Mouse (Mus musculus) liver, embryonic 11.5 days (tissue): ENCODE results near the gene Man2a1. TPM values are rescaled to one million over a fixed set of nuclear protein-coding genes. Genes with fewer than 3 reads are reported as not detected.

Experiments used
- ATAC-seq: fragments of 200-750 bp; cut with Nextera tagmentation; replicated peaks from 2 replicates; pipeline ENCODE4 v1.8.0; 2017; ENCODE audit warnings: moderate number of reproducible peaks, mild to moderate bottlenecking, moderate TSS enrichment, moderate library complexity; ENCODE audit not compliant: low FRiP score
- DNase-seq: peaks from one replicate; pipeline ENCODE4 v3.0.0-alpha.2; 2017; ENCODE audit warnings: low spot score
- H3K27ac ChIP-seq: fragments of 300-500 bp; sonication (generic); 2 replicates; pipeline ENCODE4 v1.5.1; 2014; ENCODE audit warnings: mild to moderate bottlenecking, low read depth, low read length, control low read depth
- H3K27me3 ChIP-seq: fragments of 300-500 bp; sonication (generic); replicated peaks from 2 replicates; pipeline ENCODE4 v1.6.1; 2014; ENCODE audit warnings: low read length, mixed read lengths; ENCODE audit not compliant: control insufficient read depth, insufficient read depth
- H3K36me3 ChIP-seq: fragments of 300-500 bp; sonication (generic); 2 replicates; pipeline ENCODE4 v1.6.1; 2014; ENCODE audit warnings: mild to moderate bottlenecking, low read length, moderate library complexity, mixed read lengths; ENCODE audit not compliant: control insufficient read depth, insufficient read depth
- H3K4me1 ChIP-seq: fragments of 300-500 bp; sonication (generic); replicated peaks from 2 replicates; pipeline ENCODE4 v1.6.1; 2014; ENCODE audit warnings: low read length, mixed read lengths; ENCODE audit not compliant: control insufficient read depth, insufficient read depth
- H3K4me2 ChIP-seq: fragments of 300-500 bp; sonication (generic); 2 replicates; pipeline ENCODE4 v1.6.1; 2014; ENCODE audit warnings: mild to moderate bottlenecking, control low read depth, moderate library complexity
- H3K4me3 ChIP-seq: fragments of 300-500 bp; sonication (generic); 2 replicates; pipeline ENCODE4 v1.5.1; 2014; ENCODE audit warnings: low read depth, low read length, control low read depth
- H3K9ac ChIP-seq: fragments of 300-500 bp; sonication (generic); 2 replicates; pipeline ENCODE4 v1.6.1; 2014; ENCODE audit warnings: low read depth, low read length, control low read depth
- H3K9me3 ChIP-seq: fragments of 300-500 bp; sonication (generic); 2 replicates; pipeline ENCODE4 v1.6.1; 2016; ENCODE audit warnings: low read length, inconsistent platforms, mixed read lengths; ENCODE audit not compliant: control insufficient read depth
- WGBS: fragments of 180-500 bp; shearing (Covaris S2); extraction: QIAGEN DNeasy Blood & Tissue Kit; methylation state at CpG from one replicate; pipeline ENCODE4 v1.1.7; 2014; 5-methylcytosine and 5-hydroxymethylcytosine counted together
- polyA plus RNA-seq: library from polyadenylated mRNA; unstranded; fragments of >200 nt; fragmentation: Nextera tagmentation; extraction: Ambion mirVana; gene quantifications from 2 replicates; pipeline ENCODE4 v1.2.1, GENCODE M21; 2014

The Man2a1 gene
- polyA plus RNA-seq = 5.7 and 6.8 TPM in 2 replicates

- DNase-seq = peak; percentile 85
Observed at GRCm38 (mm10) chr17:64600372-64601090, at the start of gene Man2a1. Gene Man2a1 (plus strand): TSS chr17:64600736.

GRCm38 (mm10) chr17:64553358-64553757, 47.2 kb upstream of the Man2a1 start:
- no peak overlapping the region for H3K4me3 ChIP-seq
- no peaks in the 10 kb centered on the region for H3K4me1 ChIP-seq
- 86% methylated on average over 10 of the region's 10 CpGs for WGBS
- H3K9ac ChIP-seq = no peak overlapping the region
- no peaks in the 10 kb centered on the region for H3K9me3 ChIP-seq
- DNase-seq (no peak), ATAC-seq (no peak)
- no peaks in the 10 kb centered on the region for H3K36me3 ChIP-seq
- H3K27me3 ChIP-seq = no peaks in the 10 kb centered on the region
- no peak overlapping the region for H3K4me2 ChIP-seq
- H3K27ac ChIP-seq = no peak overlapping the region

More at GRCm38 (mm10) chr17:64600372-64601090, at the start of gene Man2a1:
- H3K9ac ChIP-seq = peak within 1 kb of the TSS; percentile 80
- WGBS = under 1% methylated on average over 41 of the region's 69 CpGs
- no peaks in the 10 kb centered on the region for H3K27me3 ChIP-seq
- no peaks in the 10 kb centered on the region for H3K36me3 ChIP-seq
- peaks cover 19% of the 10 kb centered on the region for H3K4me1 ChIP-seq
- no peaks in the 10 kb centered on the region for H3K9me3 ChIP-seq
- peak within 1 kb of the TSS; percentile 70 for H3K27ac ChIP-seq
- H3K4me3 ChIP-seq = peak within 1 kb of the TSS; percentile 80
- H3K4me2 ChIP-seq = peak within 1 kb of the TSS; percentile 96
- peak; percentile 91 for ATAC-seq

- 77% methylated on average over 3 of the region's 3 CpGs for WGBS
- Histone ChIP-seq H3K27me3 (no peaks in the 10 kb centered on the region), H3K4me3 (no peak overlapping the region), H3K9me3 (no peaks in the 10 kb centered on the region), H3K36me3 (no peaks in the 10 kb centered on the region), H3K27ac (no peak overlapping the region), H3K4me2 (no peak overlapping the region), H3K4me1 (no peaks in the 10 kb centered on the region), H3K9ac (no peak overlapping the region)
- no peak for ATAC-seq
- no peak for DNase-seq
Observed at GRCm38 (mm10) chr17:64554901-64555300, 45.6 kb upstream of the Man2a1 start.

DNA sequence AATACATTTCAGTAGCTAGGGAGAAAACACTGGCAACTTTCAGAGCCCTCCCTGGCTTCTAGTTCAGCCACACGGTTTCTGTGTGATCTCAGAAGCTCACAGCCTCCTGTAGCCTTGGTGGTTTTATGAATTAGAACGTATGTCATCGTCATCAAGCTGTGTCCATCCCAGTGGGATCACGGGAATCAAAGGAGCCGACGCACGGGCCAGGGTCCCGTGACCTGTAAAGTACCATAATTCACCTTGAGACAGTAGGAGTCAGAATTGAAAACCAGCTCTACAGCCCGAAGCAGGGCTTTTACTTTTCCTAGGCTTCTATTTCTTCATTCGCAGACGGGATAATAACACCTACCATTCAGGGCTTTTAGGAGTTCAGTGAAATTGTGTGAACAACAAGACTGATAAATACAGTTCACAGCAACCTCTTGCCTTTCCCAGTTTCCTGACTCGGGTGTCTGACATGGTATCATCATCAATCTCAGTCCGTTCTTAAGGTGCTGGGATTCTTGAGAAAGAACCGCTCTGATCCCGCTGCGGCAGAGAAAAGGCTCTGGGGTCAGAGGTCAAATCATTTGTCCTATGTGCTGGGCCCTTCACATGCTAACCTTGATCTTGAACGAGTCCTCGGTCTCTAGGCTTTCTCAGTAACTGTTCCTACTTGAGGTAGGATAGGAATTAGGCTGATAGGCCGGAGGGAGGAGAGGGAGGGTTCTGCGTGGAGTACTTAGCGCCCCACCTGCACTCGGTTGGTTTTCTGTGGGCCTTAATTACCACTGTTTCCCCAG, 43.7 kb upstream of the Man2a1 start:
- H3K36me3 ChIP-seq = no peaks in the 10 kb centered on the region
- H3K27me3 ChIP-seq = no peaks in the 10 kb centered on the region
- 87% methylated on average over 22 of the region's 22 CpGs for WGBS
- no peak overlapping the region for H3K4me2 ChIP-seq
- no peak overlapping the region for H3K27ac ChIP-seq
- no peaks in the 10 kb centered on the region for H3K9me3 ChIP-seq
- ATAC-seq = no peak
- H3K4me1 ChIP-seq = no peaks in the 10 kb centered on the region
- no peak overlapping the region for H3K9ac ChIP-seq
- H3K4me3 ChIP-seq = no peak overlapping the region
- DNase-seq = no peak

DNA sequence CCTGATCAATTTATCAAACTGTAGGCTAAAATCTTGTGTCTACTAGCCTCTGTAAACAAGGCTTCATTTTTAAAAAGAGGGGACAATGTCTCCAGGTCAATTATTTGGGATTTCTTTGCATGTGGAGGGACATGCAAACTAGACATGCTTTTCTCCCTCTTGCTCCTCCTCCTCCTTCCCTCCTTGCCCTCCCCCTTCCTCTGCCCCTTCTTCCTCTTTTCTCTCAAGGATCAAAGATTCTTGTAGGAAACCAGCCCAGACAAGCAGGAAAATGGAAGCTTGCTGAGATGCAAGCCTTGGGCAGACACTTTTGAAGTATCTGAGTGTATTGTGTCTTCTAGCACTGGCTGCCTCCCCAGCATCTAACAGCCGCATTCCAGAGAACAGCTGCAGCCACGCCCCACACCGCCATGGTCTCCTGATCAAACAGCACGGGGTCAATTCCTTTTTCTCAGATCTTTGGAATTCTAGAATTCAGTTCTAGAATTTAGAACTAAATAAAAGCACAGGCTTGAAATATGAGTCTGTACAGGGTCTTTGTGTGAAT, 41.5 kb upstream of the Man2a1 start:
- H3K36me3 ChIP-seq = no peaks in the 10 kb centered on the region
- no peak for ATAC-seq
- H3K9me3 ChIP-seq = no peaks in the 10 kb centered on the region
- DNase-seq = no peak
- no peaks in the 10 kb centered on the region for H3K4me1 ChIP-seq
- H3K27ac ChIP-seq = no peak overlapping the region
- no peaks in the 10 kb centered on the region for H3K27me3 ChIP-seq
- H3K4me3 ChIP-seq = no peak overlapping the region
- H3K9ac ChIP-seq = no peak overlapping the region
- peak overlapping the region; percentile 35; the same call in 1 of the 2 replicates for H3K4me2 ChIP-seq
- 6% methylated on average over 4 of the region's 4 CpGs for WGBS

- no peaks in the 10 kb centered on the region for H3K9me3 ChIP-seq
- 64% methylated on average over 6 of the region's 6 CpGs for WGBS
- H3K4me3 ChIP-seq = no peak overlapping the region
- no peaks in the 10 kb centered on the region for H3K36me3 ChIP-seq
- H3K4me2 ChIP-seq = no peak overlapping the region
- 0 out of 2 replicates have a peak overlapping the region, but pooled peaks have one; percentile 40 for H3K27ac ChIP-seq
- DNase-seq = no peak
- ATAC-seq = no peak
- no peaks in the 10 kb centered on the region for H3K27me3 ChIP-seq
- H3K9ac ChIP-seq = no peak overlapping the region
- peaks cover 7% of the 10 kb centered on the region for H3K4me1 ChIP-seq
Observed at GRCm38 (mm10) chr17:64566435-64566834, 34.1 kb upstream of the Man2a1 start.

- 44% methylated on average over 3 of the region's 3 CpGs for WGBS
- ATAC-seq = peak; percentile 96
- no peak overlapping the region for H3K4me3 ChIP-seq
- no peaks in the 10 kb centered on the region for H3K9me3 ChIP-seq
- no peaks in the 10 kb centered on the region for H3K36me3 ChIP-seq
- no peak for DNase-seq
- H3K9ac ChIP-seq = no peak overlapping the region
- peaks cover 7% of the 10 kb centered on the region for H3K4me1 ChIP-seq
- H3K4me2 ChIP-seq = peak overlapping the region; percentile 35; the same call in 1 of the 2 replicates
- no peaks in the 10 kb centered on the region for H3K27me3 ChIP-seq
- peak overlapping the region; percentile 68 for H3K27ac ChIP-seq
Observed at GRCm38 (mm10) chr17:64567546-64567945, 33.0 kb upstream of the Man2a1 start.

DNA sequence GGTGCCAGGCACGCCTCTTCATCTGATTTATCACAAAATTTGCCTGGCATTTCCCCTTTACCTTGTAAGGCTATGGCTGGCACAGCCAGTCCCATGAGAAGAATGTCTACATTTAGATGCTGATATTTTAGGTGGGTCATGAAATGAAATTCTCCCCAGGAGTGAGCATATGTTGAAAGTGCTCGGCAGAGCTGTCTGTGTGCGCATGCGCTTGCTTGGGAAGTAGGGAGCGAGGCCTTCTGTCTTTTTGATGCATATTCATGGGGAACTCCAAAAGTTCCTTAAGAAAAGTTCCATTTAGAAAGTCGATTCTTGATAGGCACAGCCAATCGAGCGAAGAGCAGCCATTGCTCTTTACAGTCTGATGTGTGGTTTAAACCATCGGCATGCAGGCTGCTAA, 26.6 kb upstream of the Man2a1 start:
- no peak overlapping the region for H3K4me2 ChIP-seq
- 88% methylated on average over 9 of the region's 9 CpGs for WGBS
- no peaks in the 10 kb centered on the region for H3K4me1 ChIP-seq
- no peak overlapping the region for H3K27ac ChIP-seq
- DNase-seq (no peak), ATAC-seq (no peak)
- H3K27me3 ChIP-seq = no peaks in the 10 kb centered on the region
- H3K36me3 ChIP-seq = no peaks in the 10 kb centered on the region
- no peak overlapping the region for H3K9ac ChIP-seq
- H3K9me3 ChIP-seq = no peaks in the 10 kb centered on the region
- no peak overlapping the region for H3K4me3 ChIP-seq
